Comparison of ENCODE assay signal across 16 mouse cellular contexts in the genomic region with DNA sequence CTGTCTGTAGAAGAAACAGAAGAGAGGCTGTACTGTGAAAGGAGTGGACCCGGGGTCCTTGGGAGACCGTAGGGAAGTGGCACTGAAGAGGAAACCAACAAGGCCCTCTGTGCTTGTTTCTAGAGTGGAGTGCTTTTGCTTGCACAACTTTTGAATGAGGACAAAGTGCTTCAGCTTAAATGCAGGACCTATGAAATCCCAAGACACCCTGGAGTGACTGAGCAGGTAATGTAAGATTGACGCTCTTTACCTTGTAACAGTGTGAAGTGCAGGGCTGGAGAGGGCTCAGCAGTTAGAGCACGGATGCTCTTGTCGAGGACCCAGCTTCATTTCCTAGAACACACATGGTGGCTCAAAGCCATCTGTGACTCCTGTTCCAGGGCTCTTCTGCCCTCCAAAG.
"Had no signal": no experiment of that assay in that cellular context is flagged by ENCODE, and none has a peak within 500 bp of the region (broad histone marks: within the 10 kb centered on the region; RNA-seq: fewer than 3 reads in every experiment).

No protein-coding gene starts in this region.

- H3K4me2 ChIP-seq: liver, embryonic 13.5 days; lung, embryonic 15.5 days; midbrain, embryonic 11.5 days; stomach, embryonic 15.5 days had no signal

- H3K27ac ChIP-seq: left cerebral cortex, adult 2 months; liver, embryonic 13.5 days; lung, embryonic 15.5 days; stomach, embryonic 15.5 days had no signal

- ATAC-seq: inflammation-experienced regulatory T-cells, adult 6 months; intestine, embryonic 16.5 days had no signal

- H3K4me1 ChIP-seq: lung, embryonic 15.5 days; stomach, embryonic 15.5 days had no signal

- H3K9me3 ChIP-seq: liver, embryonic 13.5 days; lung, embryonic 15.5 days; stomach, embryonic 15.5 days had no signal

- DNase-seq: kidney, adult 18-20 months; kidney, adult 9 months; kidney, postnatal 14 days; layer of hippocampus, adult 9-11 months; layer of hippocampus, postnatal 36 days; midbrain, embryonic 14.5 days; right cerebral cortex, postnatal 14 days; spleen, adult 18-20 months; thymus, postnatal 25 days had no signal

- H3K9ac ChIP-seq: liver, embryonic 13.5 days; lung, embryonic 15.5 days; stomach, embryonic 15.5 days had no signal

- H3K4me3 ChIP-seq: left cerebral cortex, adult 2 months; liver, embryonic 13.5 days; lung, embryonic 15.5 days; stomach, embryonic 15.5 days had no signal

- H3K27me3 ChIP-seq: liver, embryonic 13.5 days; lung, embryonic 15.5 days; stomach, embryonic 15.5 days had no signal
